Mouse (Mus musculus) thymus, adult 2 months (tissue): ENCODE measurements around the gene E130309D02Rik.

Experiments
- CTCF ChIP-seq: fragments of 200-500 bp; IDR thresholded peaks from 2 replicates; pipeline ENCODE4 v1.5.1; 2012; ENCODE audit warnings: mild to moderate bottlenecking, control low read depth, low read length, moderate library complexity, borderline replicate concordance; ENCODE audit not compliant: control insufficient read depth, poor library complexity, insufficient read depth; ENCODE audit errors: extremely low read depth
- POLR2A ChIP-seq: fragments of 200-500 bp; IDR thresholded peaks from 2 replicates; pipeline ENCODE4 v1.6.1; 2012; ENCODE audit warnings: mild to moderate bottlenecking, low read length, control low read depth, moderate library complexity; ENCODE audit not compliant: control insufficient read depth, poor library complexity, insufficient read depth; ENCODE audit errors: extremely low read depth

GRCm38 (mm10) chr5:143255131-143255519, 60.0 kb downstream of the E130309D02Rik start:
- no peak for TF ChIP-seq CTCF
- TF ChIP-seq POLR2A, result no peak
